Mouse (Mus musculus): Measurements from ENCODE around the gene Mrpl22. TPM values are rescaled to one million over a fixed set of nuclear protein-coding genes. Genes with fewer than 3 reads are reported as not detected.

Gene Mrpl22
- 50.3 TPM for polyA plus RNA-seq (2015; fragmentation: Illumina TruSeq; extraction: RNeasy Lipid Tissue Mini Kit (QIAGEN cat#74804); ENCODE audit: insufficient read depth, low replicate concordance)

DNA sequence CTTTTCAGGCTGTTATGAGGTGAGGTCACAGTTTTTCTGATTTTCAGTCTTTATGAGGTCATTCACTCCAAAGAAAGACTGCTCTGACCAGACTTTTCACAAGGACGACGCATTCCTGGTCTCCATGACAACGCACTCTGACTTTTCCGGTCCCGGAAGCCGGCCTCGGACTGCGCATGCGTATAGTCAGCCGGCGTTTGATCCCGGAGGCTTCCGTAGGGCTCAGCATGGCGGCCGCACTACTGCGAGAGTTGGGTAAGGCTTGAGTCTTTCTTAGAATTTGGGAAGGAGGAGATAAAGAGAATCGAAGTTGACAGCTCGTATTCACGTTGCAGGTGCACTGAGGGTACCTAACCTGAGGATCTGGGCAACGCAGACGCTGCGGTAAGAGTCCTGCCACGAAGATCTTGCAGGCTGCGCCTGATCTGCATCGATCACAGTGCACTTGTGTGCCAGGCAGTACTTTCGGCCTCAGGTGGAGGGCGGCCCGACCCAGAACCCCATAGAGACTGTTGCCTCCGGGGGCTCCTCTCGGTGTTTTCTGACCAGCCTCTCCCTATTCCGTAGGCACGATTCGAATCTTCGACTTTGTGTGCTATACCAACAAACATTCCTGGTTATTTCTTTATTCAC is at the start of gene Mrpl22:
Mrpl22 (plus strand) TSS at position 203 of the 633 bp plus-strand sequence.

DNA sequence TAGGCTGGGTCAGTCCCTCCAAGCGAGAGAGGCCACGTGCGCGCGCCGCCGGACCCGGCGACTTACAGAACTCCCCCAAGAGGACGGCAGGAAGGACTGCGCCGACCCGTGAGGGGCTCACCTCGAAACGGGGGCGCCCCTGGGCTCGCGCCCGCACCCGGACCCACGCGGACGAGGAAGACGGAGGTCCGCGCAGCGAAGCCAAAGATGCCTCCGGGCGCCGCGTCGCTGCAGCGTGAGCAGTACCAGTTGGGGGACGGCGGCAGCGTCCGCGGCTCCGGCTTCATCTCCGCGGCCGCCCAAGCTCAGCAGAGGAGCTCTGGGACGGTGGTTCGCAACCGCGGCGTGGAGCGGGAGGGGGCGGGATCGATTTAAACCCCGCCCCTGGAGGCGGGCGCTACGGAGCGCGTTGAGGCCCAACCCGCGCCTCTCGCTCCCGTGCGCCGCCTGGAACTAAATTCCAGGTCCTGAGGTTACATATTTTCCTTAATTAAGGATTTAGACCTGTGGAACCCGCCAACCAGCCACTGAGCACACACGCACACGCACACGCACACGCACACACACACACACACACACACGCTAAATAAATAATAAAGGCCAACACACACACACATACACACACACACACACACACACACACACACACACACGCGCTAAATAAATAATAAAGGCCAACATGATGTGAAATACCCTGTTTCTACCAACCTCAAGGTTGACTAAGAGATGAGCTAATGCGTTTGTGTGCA is 3.1 kb upstream of the Mrpl22 start, which contains the start of gene Gemin5:
Gemin5 (minus strand) TSS at position 373 of the 749 bp plus-strand sequence.

DNA sequence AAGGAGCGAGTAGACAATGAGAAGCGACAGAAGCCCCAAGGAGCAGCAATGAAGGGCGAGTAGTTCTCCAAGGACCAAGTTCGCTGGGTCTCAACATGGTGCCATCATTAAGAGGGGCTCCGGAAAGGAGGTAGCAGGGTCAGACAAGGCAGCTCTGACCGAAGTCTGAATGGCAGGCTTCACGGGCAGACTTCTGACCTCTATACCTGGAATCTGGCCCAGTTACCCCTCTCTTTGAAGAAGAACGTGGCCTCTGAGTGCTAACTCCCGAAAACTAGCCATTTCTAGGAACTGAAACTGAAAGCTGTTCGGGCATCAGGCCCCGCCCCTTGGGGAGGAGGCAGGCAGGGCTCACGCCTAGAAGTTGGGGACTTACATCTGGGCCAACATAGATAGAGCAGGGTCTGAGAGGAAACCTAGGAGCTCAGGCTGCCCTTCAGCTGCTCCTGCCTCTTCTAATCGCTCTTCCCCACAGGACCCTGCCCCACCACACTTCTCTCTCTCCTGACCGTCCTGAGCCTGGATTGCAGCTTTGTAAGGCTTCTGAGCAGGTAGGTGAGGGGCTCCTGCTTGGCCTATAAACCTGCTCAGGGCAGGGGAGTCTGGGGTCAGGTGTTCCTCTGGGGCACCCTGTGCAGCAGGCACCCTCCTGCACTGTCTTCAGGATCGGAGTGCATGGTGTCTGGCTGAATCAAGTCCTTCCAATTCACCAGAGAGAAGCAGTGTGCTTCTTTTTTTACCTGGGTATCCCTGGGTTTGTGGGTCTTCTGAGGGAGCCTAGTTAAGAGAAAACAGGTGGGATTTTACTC is 28.0 kb downstream of the Mrpl22 start, which contains the start of the genes Igtp and Irgm2:
Igtp (plus strand) TSS at position 328 of the 809 bp plus-strand sequence.
Irgm2 (plus strand) TSS at position 390 of the 809 bp plus-strand sequence.

Other genes starting within 250 kb of the Mrpl22 start
- 47.9 TPM for gene Larp1, start 162.6 kb upstream of the Mrpl22 start, polyA plus RNA-seq (2015; fragmentation: Illumina TruSeq; extraction: RNeasy Lipid Tissue Mini Kit (QIAGEN cat#74804); ENCODE audit: insufficient read depth, low replicate concordance)
- not detected for gene Gm12248, start 78.5 kb upstream of the Mrpl22 start, polyA plus RNA-seq (2015; fragmentation: Illumina TruSeq; extraction: RNeasy Lipid Tissue Mini Kit (QIAGEN cat#74804); ENCODE audit: insufficient read depth, low replicate concordance)
- gene Cnot8, start 67.5 kb upstream of the Mrpl22 start, polyA plus RNA-seq (2015; fragmentation: Illumina TruSeq; extraction: RNeasy Lipid Tissue Mini Kit (QIAGEN cat#74804); ENCODE audit: insufficient read depth, low replicate concordance), result 73.3 TPM
- 11.5 TPM for gene Gemin5, start 3.1 kb upstream of the Mrpl22 start, polyA plus RNA-seq (2015; fragmentation: Illumina TruSeq; extraction: RNeasy Lipid Tissue Mini Kit (QIAGEN cat#74804); ENCODE audit: insufficient read depth, low replicate concordance)
- gene Igtp, start 27.9 kb downstream of the Mrpl22 start, polyA plus RNA-seq (2015; fragmentation: Illumina TruSeq; extraction: RNeasy Lipid Tissue Mini Kit (QIAGEN cat#74804); ENCODE audit: insufficient read depth, low replicate concordance), result 71.6 TPM
- gene Irgm2, start 28.0 kb downstream of the Mrpl22 start, polyA plus RNA-seq (2015; fragmentation: Illumina TruSeq; extraction: RNeasy Lipid Tissue Mini Kit (QIAGEN cat#74804); ENCODE audit: insufficient read depth, low replicate concordance), result 71.8 TPM
- not detected for gene 4930438A08Rik, start 103.1 kb downstream of the Mrpl22 start, polyA plus RNA-seq (2015; fragmentation: Illumina TruSeq; extraction: RNeasy Lipid Tissue Mini Kit (QIAGEN cat#74804); ENCODE audit: insufficient read depth, low replicate concordance)
- 16.0 TPM for gene Zfp692, start 135.4 kb downstream of the Mrpl22 start, polyA plus RNA-seq (2015; fragmentation: Illumina TruSeq; extraction: RNeasy Lipid Tissue Mini Kit (QIAGEN cat#74804); ENCODE audit: insufficient read depth, low replicate concordance)
- 37.6 TPM for gene Zfp672, start 158.7 kb downstream of the Mrpl22 start, polyA plus RNA-seq (2015; fragmentation: Illumina TruSeq; extraction: RNeasy Lipid Tissue Mini Kit (QIAGEN cat#74804); ENCODE audit: insufficient read depth, low replicate concordance)
- gene Sh3bp5l, start 159.1 kb downstream of the Mrpl22 start, polyA plus RNA-seq (2015; fragmentation: Illumina TruSeq; extraction: RNeasy Lipid Tissue Mini Kit (QIAGEN cat#74804); ENCODE audit: insufficient read depth, low replicate concordance), result 7.7 TPM
- not detected for gene Lypd8, start 207.4 kb downstream of the Mrpl22 start, polyA plus RNA-seq (2015; fragmentation: Illumina TruSeq; extraction: RNeasy Lipid Tissue Mini Kit (QIAGEN cat#74804); ENCODE audit: insufficient read depth, low replicate concordance)
- gene 1810065E05Rik, start 249.4 kb downstream of the Mrpl22 start, polyA plus RNA-seq (2015; fragmentation: Illumina TruSeq; extraction: RNeasy Lipid Tissue Mini Kit (QIAGEN cat#74804); ENCODE audit: insufficient read depth, low replicate concordance), result not detected

All from spleen, adult 10 weeks (tissue).